Comparison of ENCODE assay signal across 8 mouse cellular contexts in the genomic region with DNA sequence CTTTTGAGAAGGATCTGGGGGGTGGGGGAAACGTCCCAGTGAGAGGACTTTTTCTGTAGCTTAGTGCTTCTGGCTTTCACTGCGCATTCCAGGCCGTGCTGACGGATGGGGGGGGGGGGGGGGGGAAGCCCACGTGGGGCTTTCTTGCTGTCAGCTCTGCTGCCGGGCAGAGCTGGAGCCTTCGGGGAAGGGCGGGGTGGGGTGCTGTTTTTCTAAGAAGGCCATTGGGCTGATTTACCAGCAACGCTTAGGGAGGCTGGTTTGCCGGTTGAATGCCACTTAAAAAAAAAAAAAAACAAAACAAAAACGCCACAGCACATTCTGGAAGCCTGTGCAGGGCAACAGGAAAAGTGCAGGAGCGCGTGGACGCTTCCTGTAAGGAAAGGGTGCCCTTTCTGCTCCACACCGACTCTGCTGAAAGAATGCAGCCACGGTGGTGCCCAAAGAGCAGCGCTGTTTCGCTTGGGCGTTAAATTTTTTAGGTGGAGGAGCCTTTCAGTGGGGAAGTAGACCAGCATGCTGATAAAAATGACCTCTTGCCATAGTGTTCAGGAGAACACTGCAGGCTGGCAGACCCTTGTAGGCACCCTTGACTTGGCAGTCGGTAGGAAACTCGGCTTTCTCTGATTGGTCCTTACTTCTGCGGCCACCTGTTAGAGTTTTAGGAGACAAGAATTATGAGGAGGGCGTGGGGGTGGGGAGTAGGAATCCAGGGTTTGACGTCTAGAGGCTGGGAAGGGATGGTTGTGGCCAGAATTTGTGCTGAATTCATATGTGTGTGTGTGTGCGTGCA. TPM values are rescaled to one million over a fixed set of nuclear protein-coding genes. Genes with fewer than 3 reads are reported as not detected.
DNase-seq lines count a peak whose midpoint lies in the region; ATAC-seq and TF ChIP-seq lines count a peak whose summit lies in the region.

No protein-coding gene starts in this region.

- ATAC-seq in kidney, postnatal 0 days (replicated peaks; ENCODE audit: low FRiP score, low read depth): 0 out of 2 replicates have a peak, but pooled peaks have one; percentile 5

- peak overlapping the region; percentile 96 for H3K4me2 ChIP-seq in kidney, postnatal 0 days (ENCODE audit: low read length)

- no peaks in the 10 kb centered on the region for H3K36me3 ChIP-seq in kidney, postnatal 0 days (ENCODE audit: insufficient read depth, low read length)

- H3K9ac ChIP-seq in kidney, postnatal 0 days (ENCODE audit: low read depth, low read length): peak overlapping the region; percentile 27; the same call in 1 of the 2 replicates

- H3K4me1 ChIP-seq in kidney, postnatal 0 days (replicated peaks; ENCODE audit: insufficient read depth, low read length): peaks cover 20% of the 10 kb centered on the region

- H3K9me3 ChIP-seq in kidney, postnatal 0 days (replicated peaks; ENCODE audit: low read length): no peaks in the 10 kb centered on the region

- 5% methylated on average over 25 of the region's 25 CpGs for WGBS in kidney, postnatal 0 days

- TF ChIP-seq CTCF in kidney, postnatal 0 days (IDR thresholded peaks at IDR 0.05; ENCODE audit: low read depth): no peak

- peak overlapping the region; percentile 53; the same call in 1 of the 2 replicates for H3K4me3 ChIP-seq in kidney, postnatal 0 days (replicated peaks; ENCODE audit: low read depth, low read length)

- no peaks in the 10 kb centered on the region for H3K27me3 ChIP-seq in kidney, postnatal 0 days (ENCODE audit: insufficient read depth, low read length)

- H3K27ac ChIP-seq in kidney, postnatal 0 days: peak overlapping the region; percentile 85

- DNase-seq in cerebellum, postnatal 10 days: peak; percentile 44 to 46
- DNase-seq in cerebellum, postnatal 25 days: no peak
- DNase-seq in adrenal gland, postnatal 36 days: peak; percentile 49 to 76
- peak; percentile 60 for DNase-seq in gastrocnemius, postnatal 25 days
- DNase-seq in kidney, postnatal 0 days (ENCODE audit: low spot score): peak; percentile 78
- DNase-seq in lung, postnatal 4 days: peak; percentile 61 to 81
- no peak for DNase-seq in right cerebral cortex, adult 2 months (ENCODE audit: low spot score in 2 of 2)
- DNase-seq in cerebellum, adult 18-20 months: no peak

RNA-seq across cellular contexts. Expression of gene Gadd45g, which starts 3.0 kb away (rescaled TPM):
- 10 to 100 TPM; 71.8 to 72.5 TPM for total RNA-seq in adrenal gland, postnatal 36 days (2021)
- total RNA-seq in gastrocnemius, postnatal 25 days (2021): 10 to 100 TPM; 15.3 to 17.4 TPM
- 58.0 and 60.1 TPM in 2 replicates for polyA plus RNA-seq in kidney, postnatal 0 days (2015; fragmentation: Nextera tagmentation; extraction: Ambion mirVana)

RNA-seq across cellular contexts. Expression of gene Sema4d, which starts 55.9 kb away (rescaled TPM):
- 10 to 100 TPM; 12.4 to 15.7 TPM for total RNA-seq in adrenal gland, postnatal 36 days (2021)
- 100 to 1,000 TPM; 132 to 144 TPM for total RNA-seq in gastrocnemius, postnatal 25 days (2021)
- polyA plus RNA-seq in kidney, postnatal 0 days (2015; fragmentation: Nextera tagmentation; extraction: Ambion mirVana): 23.8 and 24.6 TPM in 2 replicates

Comparison
In these comparisons a context has a peak if more than half of its experiments do, and no peak if none do; other contexts are left out.
1. DNase-seq: peak in cerebellum, postnatal 10 days (2 of 2), adrenal gland, postnatal 36 days (2 of 2), gastrocnemius, postnatal 25 days (single experiment), kidney, postnatal 0 days (single experiment) and lung, postnatal 4 days (2 of 2); none in cerebellum, postnatal 25 days (0 of 2), right cerebral cortex, adult 2 months (0 of 2) and cerebellum, adult 18-20 months (0 of 2).
2. RNA of gene Sema4d, which starts 55.9 kb away (total RNA-seq): 132 to 144 TPM in gastrocnemius, postnatal 25 days; 12.4 to 15.7 TPM in adrenal gland, postnatal 36 days; every median in the first group is over 4 times any median in the second.